Mouse (Mus musculus): ENCODE results near the gene Ctdspl2. TPM values are rescaled to one million over a fixed set of nuclear protein-coding genes. Genes with fewer than 3 reads are reported as not detected.

Gene Ctdspl2
- polyA plus RNA-seq, 1 experiment, result 6.5 TPM

- H3K4me3 ChIP-seq (ENCODE audit: insufficient read depth, low read depth, low read length), result peak within 1 kb of the TSS; percentile 93
- peak within 1 kb of the TSS; percentile 87 for H3K27ac ChIP-seq (replicated peaks; ENCODE audit: low read depth, low read length)
- H3K4me1 ChIP-seq (ENCODE audit: control insufficient read depth, insufficient read depth, insufficient read length, low read length), result no peaks in the 10 kb centered on the region
Measured at GRCm38 (mm10) chr2:122027862-122028755, 72.3 kb downstream of the Ctdspl2 start, which contains the start of gene Eif3j1. TSS of gene Eif3j1 (plus strand) at chr2:122028546.

- Histone ChIP-seq H3K4me1 (ENCODE audit: control insufficient read depth, insufficient read depth, insufficient read length, low read length) (no peaks in the 10 kb centered on the region), H3K27ac (replicated peaks; ENCODE audit: low read depth, low read length) (peak overlapping the region; percentile 75), H3K4me3 (ENCODE audit: insufficient read depth, low read depth, low read length) (peak overlapping the region; percentile 93)
Measured at GRCm38 (mm10) chr2:122028756-122029700, 73.2 kb downstream of the Ctdspl2 start.

GRCm38 (mm10) chr2:122031970-122032369 lies 76.2 kb downstream of the Ctdspl2 start:
- Histone ChIP-seq H3K4me1 (ENCODE audit: control insufficient read depth, insufficient read depth, insufficient read length, low read length) (no peaks in the 10 kb centered on the region), H3K27ac (replicated peaks; ENCODE audit: low read depth, low read length) (no peak overlapping the region), H3K4me3 (ENCODE audit: insufficient read depth, low read depth, low read length) (no peak overlapping the region)

- H3K4me1 ChIP-seq (ENCODE audit: control insufficient read depth, insufficient read depth, insufficient read length, low read length), result no peaks in the 10 kb centered on the region
- no peak overlapping the region for H3K27ac ChIP-seq (replicated peaks; ENCODE audit: low read depth, low read length)
- H3K4me3 ChIP-seq (ENCODE audit: insufficient read depth, low read depth, low read length), result no peak overlapping the region
Measured at GRCm38 (mm10) chr2:122036064-122036463, 80.3 kb downstream of the Ctdspl2 start.

- Histone ChIP-seq H3K4me3 (ENCODE audit: insufficient read depth, low read depth, low read length) (no peak overlapping the region), H3K4me1 (ENCODE audit: control insufficient read depth, insufficient read depth, insufficient read length, low read length) (no peaks in the 10 kb centered on the region), H3K27ac (replicated peaks; ENCODE audit: low read depth, low read length) (no peak overlapping the region)
Measured at GRCm38 (mm10) chr2:122043926-122044325, 88.1 kb downstream of the Ctdspl2 start.

- no peaks in the 10 kb centered on the region for H3K4me1 ChIP-seq (ENCODE audit: control insufficient read depth, insufficient read depth, insufficient read length, low read length)
- H3K4me3 ChIP-seq (ENCODE audit: insufficient read depth, low read depth, low read length), result no peak overlapping the region
- H3K27ac ChIP-seq (replicated peaks; ENCODE audit: low read depth, low read length), result no peak overlapping the region
Measured at GRCm38 (mm10) chr2:122059365-122060115, 103.7 kb downstream of the Ctdspl2 start.

Other genes with a start within 250 kb of the Ctdspl2 start
- 0.55 TPM in 1 of 2 replicates, not detected in the other for gene Frmd5, start 148.9 kb upstream of the Ctdspl2 start, polyA plus RNA-seq (2012; ENCODE audit: insufficient read depth, insufficient read length, missing spikeins)
- gene Casc4, start 89.0 kb upstream of the Ctdspl2 start, polyA plus RNA-seq (2012; ENCODE audit: insufficient read depth, insufficient read length, missing spikeins), result 2.6 and 2.9 TPM in 2 replicates
- not detected in 2 replicates for gene Mageb3, start 91 bp downstream of the Ctdspl2 start, polyA plus RNA-seq (2012; ENCODE audit: insufficient read depth, insufficient read length, missing spikeins)
- gene Eif3j1, start 72.5 kb downstream of the Ctdspl2 start, polyA plus RNA-seq (2012; ENCODE audit: insufficient read depth, insufficient read length, missing spikeins), result 6.8 and 9.9 TPM in 2 replicates
- gene Spg11, start 162.4 kb downstream of the Ctdspl2 start, polyA plus RNA-seq (2012; ENCODE audit: insufficient read depth, insufficient read length, missing spikeins), result 6.1 and 7.8 TPM in 2 replicates
- gene B2m, start 191.7 kb downstream of the Ctdspl2 start, polyA plus RNA-seq (2012; ENCODE audit: insufficient read depth, insufficient read length, missing spikeins), result 1,264 and 2,088 TPM in 2 replicates
- gene Trim69, start 204.7 kb downstream of the Ctdspl2 start, polyA plus RNA-seq (2012; ENCODE audit: insufficient read depth, insufficient read length, missing spikeins), result not detected in 2 replicates
- not detected in 2 replicates for gene Patl2, start 230.2 kb downstream of the Ctdspl2 start, polyA plus RNA-seq (2012; ENCODE audit: insufficient read depth, insufficient read length, missing spikeins)
- not detected in 2 replicates for gene Terb2, start 230.3 kb downstream of the Ctdspl2 start, polyA plus RNA-seq (2012; ENCODE audit: insufficient read depth, insufficient read length, missing spikeins)

Measured in brown adipose tissue, adult 24 weeks (tissue).